Mouse (Mus musculus): Measurements from ENCODE around the gene Acpp. TPM values are rescaled to one million over a fixed set of nuclear protein-coding genes. Genes with fewer than 3 reads are reported as not detected.

Gene Acpp
- polyA plus RNA-seq, 1 experiment from 2014 or later: 0.55 TPM

- Histone ChIP-seq H3K27ac (ENCODE audit: low read length) (no peak overlapping the region), H3K4me3 (ENCODE audit: low read depth, low read length) (no peak overlapping the region), H3K4me1 (ENCODE audit: control insufficient read depth, insufficient read depth, low read length) (no peaks in the 10 kb centered on the region), H3K36me3 (ENCODE audit: control insufficient read depth, insufficient read depth, low read length) (no peaks in the 10 kb centered on the region), H3K9me3 (replicated peaks; ENCODE audit: control insufficient read depth, low read length, poor library complexity, severe bottlenecking) (peaks cover 6% of the 10 kb centered on the region; the same call in 1 of the 2 replicates), H3K9ac (ENCODE audit: low read depth, low read length) (no peak overlapping the region), H3K4me2 (ENCODE audit: low read length) (no peak overlapping the region), H3K27me3 (ENCODE audit: control insufficient read depth, insufficient read depth, low read depth, low read length) (no peaks in the 10 kb centered on the region)
- WGBS: 86% methylated on average over 4 of the region's 4 CpGs
- no peak for ATAC-seq
Observed at GRCm38 (mm10) chr9:104360389-104360788, 22.8 kb upstream of the Acpp start.

GRCm38 (mm10) chr9:104355521-104356270, 18.1 kb upstream of the Acpp start:
- no peak for ATAC-seq
- Histone ChIP-seq H3K9ac (ENCODE audit: low read depth, low read length) (no peak overlapping the region), H3K9me3 (replicated peaks; ENCODE audit: control insufficient read depth, low read length, poor library complexity, severe bottlenecking) (no peaks in the 10 kb centered on the region), H3K36me3 (ENCODE audit: control insufficient read depth, insufficient read depth, low read length) (no peaks in the 10 kb centered on the region), H3K27me3 (ENCODE audit: control insufficient read depth, insufficient read depth, low read depth, low read length) (no peaks in the 10 kb centered on the region), H3K4me1 (ENCODE audit: control insufficient read depth, insufficient read depth, low read length) (no peaks in the 10 kb centered on the region), H3K27ac (ENCODE audit: low read length) (no peak overlapping the region), H3K4me2 (ENCODE audit: low read length) (no peak overlapping the region), H3K4me3 (ENCODE audit: low read depth, low read length) (no peak overlapping the region)
- 82% methylated on average over 8 of the region's 8 CpGs for WGBS

- no peaks in the 10 kb centered on the region for H3K36me3 ChIP-seq (ENCODE audit: control insufficient read depth, insufficient read depth, low read length)
- no peak overlapping the region for H3K4me2 ChIP-seq (ENCODE audit: low read length)
- 91% methylated on average over 5 of the region's 5 CpGs for WGBS
- H3K4me3 ChIP-seq (ENCODE audit: low read depth, low read length): no peak overlapping the region
- no peaks in the 10 kb centered on the region for H3K4me1 ChIP-seq (ENCODE audit: control insufficient read depth, insufficient read depth, low read length)
- no peak for ATAC-seq
- H3K27ac ChIP-seq (ENCODE audit: low read length): no peak overlapping the region
- H3K9me3 ChIP-seq (replicated peaks; ENCODE audit: control insufficient read depth, low read length, poor library complexity, severe bottlenecking): no peaks in the 10 kb centered on the region
- H3K27me3 ChIP-seq (ENCODE audit: control insufficient read depth, insufficient read depth, low read depth, low read length): no peaks in the 10 kb centered on the region
- H3K9ac ChIP-seq (ENCODE audit: low read depth, low read length): no peak overlapping the region
Observed at GRCm38 (mm10) chr9:104344136-104344535, 6.6 kb upstream of the Acpp start.

GRCm38 (mm10) chr9:104339483-104339882, 1.9 kb upstream of the Acpp start:
- no peaks in the 10 kb centered on the region for H3K36me3 ChIP-seq (ENCODE audit: control insufficient read depth, insufficient read depth, low read length)
- ATAC-seq: no peak
- H3K9me3 ChIP-seq (replicated peaks; ENCODE audit: control insufficient read depth, low read length, poor library complexity, severe bottlenecking): no peaks in the 10 kb centered on the region
- H3K27me3 ChIP-seq (ENCODE audit: control insufficient read depth, insufficient read depth, low read depth, low read length): no peaks in the 10 kb centered on the region
- H3K4me1 ChIP-seq (ENCODE audit: control insufficient read depth, insufficient read depth, low read length): peaks cover 6% of the 10 kb centered on the region
- WGBS: 94% methylated on average over 5 of the region's 5 CpGs
- no peak overlapping the region for H3K27ac ChIP-seq (ENCODE audit: low read length)
- H3K4me2 ChIP-seq (ENCODE audit: low read length): no peak overlapping the region
- no peak overlapping the region for H3K4me3 ChIP-seq (ENCODE audit: low read depth, low read length)
- no peak overlapping the region for H3K9ac ChIP-seq (ENCODE audit: low read depth, low read length)

- H3K9ac ChIP-seq (ENCODE audit: low read depth, low read length): no peak overlapping the region
- peaks cover 6% of the 10 kb centered on the region for H3K4me1 ChIP-seq (ENCODE audit: control insufficient read depth, insufficient read depth, low read length)
- H3K27ac ChIP-seq (ENCODE audit: low read length): no peak overlapping the region
- ATAC-seq: no peak
- no peak overlapping the region for H3K4me3 ChIP-seq (ENCODE audit: low read depth, low read length)
- no peak overlapping the region for H3K4me2 ChIP-seq (ENCODE audit: low read length)
- H3K36me3 ChIP-seq (ENCODE audit: control insufficient read depth, insufficient read depth, low read length): no peaks in the 10 kb centered on the region
- H3K9me3 ChIP-seq (replicated peaks; ENCODE audit: control insufficient read depth, low read length, poor library complexity, severe bottlenecking): no peaks in the 10 kb centered on the region
- no peaks in the 10 kb centered on the region for H3K27me3 ChIP-seq (ENCODE audit: control insufficient read depth, insufficient read depth, low read depth, low read length)
- 89% methylated on average over 18 of the region's 18 CpGs for WGBS
Observed at GRCm38 (mm10) chr9:104338489-104339427, 1.2 kb upstream of the Acpp start.

- no peaks in the 10 kb centered on the region for H3K9me3 ChIP-seq (replicated peaks; ENCODE audit: control insufficient read depth, low read length, poor library complexity, severe bottlenecking)
- ATAC-seq: no peak
- 95% methylated on average over 5 of the region's 5 CpGs for WGBS
Observed at GRCm38 (mm10) chr9:104331301-104331700, 6.2 kb downstream of the Acpp start.

GRCm38 (mm10) chr9:104328655-104329054, 8.9 kb downstream of the Acpp start:
- Histone ChIP-seq H3K36me3 (ENCODE audit: control insufficient read depth, insufficient read depth, low read length) (no peaks in the 10 kb centered on the region), H3K27ac (ENCODE audit: low read length) (no peak overlapping the region), H3K9ac (ENCODE audit: low read depth, low read length) (no peak overlapping the region), H3K27me3 (ENCODE audit: control insufficient read depth, insufficient read depth, low read depth, low read length) (no peaks in the 10 kb centered on the region), H3K4me3 (ENCODE audit: low read depth, low read length) (no peak overlapping the region), H3K4me2 (ENCODE audit: low read length) (no peak overlapping the region), H3K9me3 (replicated peaks; ENCODE audit: control insufficient read depth, low read length, poor library complexity, severe bottlenecking) (no peaks in the 10 kb centered on the region), H3K4me1 (ENCODE audit: control insufficient read depth, insufficient read depth, low read length) (no peaks in the 10 kb centered on the region)
- WGBS: 74% methylated on average over 4 of the region's 4 CpGs
- no peak for ATAC-seq

More at GRCm38 (mm10) chr9:104331301-104331700, 6.2 kb downstream of the Acpp start:
- no peak overlapping the region for H3K4me3 ChIP-seq (ENCODE audit: low read depth, low read length)
- no peak overlapping the region for H3K27ac ChIP-seq (ENCODE audit: low read length)
- no peak overlapping the region for H3K9ac ChIP-seq (ENCODE audit: low read depth, low read length)
- H3K4me1 ChIP-seq (ENCODE audit: control insufficient read depth, insufficient read depth, low read length): no peaks in the 10 kb centered on the region
- no peak overlapping the region for H3K4me2 ChIP-seq (ENCODE audit: low read length)
- H3K36me3 ChIP-seq (ENCODE audit: control insufficient read depth, insufficient read depth, low read length): no peaks in the 10 kb centered on the region
- no peaks in the 10 kb centered on the region for H3K27me3 ChIP-seq (ENCODE audit: control insufficient read depth, insufficient read depth, low read depth, low read length)

- no peak for ATAC-seq
- no peaks in the 10 kb centered on the region for H3K4me1 ChIP-seq (ENCODE audit: control insufficient read depth, insufficient read depth, low read length)
- no peak overlapping the region for H3K4me2 ChIP-seq (ENCODE audit: low read length)
- 72% methylated on average over 7 of the region's 7 CpGs for WGBS
- no peak overlapping the region for H3K9ac ChIP-seq (ENCODE audit: low read depth, low read length)
- H3K4me3 ChIP-seq (ENCODE audit: low read depth, low read length): no peak overlapping the region
- H3K27ac ChIP-seq (ENCODE audit: low read length): no peak overlapping the region
- H3K36me3 ChIP-seq (ENCODE audit: control insufficient read depth, insufficient read depth, low read length): no peaks in the 10 kb centered on the region
- H3K9me3 ChIP-seq (replicated peaks; ENCODE audit: control insufficient read depth, low read length, poor library complexity, severe bottlenecking): no peaks in the 10 kb centered on the region
- H3K27me3 ChIP-seq (ENCODE audit: control insufficient read depth, insufficient read depth, low read depth, low read length): no peaks in the 10 kb centered on the region
Observed at GRCm38 (mm10) chr9:104321519-104321918, 16.0 kb downstream of the Acpp start.

GRCm38 (mm10) chr9:104316351-104316750, 21.2 kb downstream of the Acpp start:
- ATAC-seq: no peak
- no peaks in the 10 kb centered on the region for H3K36me3 ChIP-seq (ENCODE audit: control insufficient read depth, insufficient read depth, low read length)
- no peak overlapping the region for H3K9ac ChIP-seq (ENCODE audit: low read depth, low read length)
- no peak overlapping the region for H3K4me3 ChIP-seq (ENCODE audit: low read depth, low read length)
- no peaks in the 10 kb centered on the region for H3K4me1 ChIP-seq (ENCODE audit: control insufficient read depth, insufficient read depth, low read length)
- no peak overlapping the region for H3K27ac ChIP-seq (ENCODE audit: low read length)
- H3K9me3 ChIP-seq (replicated peaks; ENCODE audit: control insufficient read depth, low read length, poor library complexity, severe bottlenecking): no peaks in the 10 kb centered on the region
- no peaks in the 10 kb centered on the region for H3K27me3 ChIP-seq (ENCODE audit: control insufficient read depth, insufficient read depth, low read depth, low read length)
- no peak overlapping the region for H3K4me2 ChIP-seq (ENCODE audit: low read length)
- 91% methylated on average over 11 of the region's 11 CpGs for WGBS

All from midbrain, embryonic 16.5 days (tissue).